Mouse (Mus musculus): ENCODE measurements around the gene Cby1. TPM values are rescaled to one million over a fixed set of nuclear protein-coding genes. Genes with fewer than 3 reads are reported as not detected.

Cby1 gene
- total RNA-seq, 2 experiments from 2014 or later: 21.3 to 23.5 TPM

- intact Hi-C loops (cut with DNase I): no loop called here
- no peak for DNase-seq
These were observed 36.5 kb downstream of the Cby1 start for GRCm38 (mm10) chr15:79695516-79695915.

GRCm38 (mm10) chr15:79696508-79696907, 37.5 kb downstream of the Cby1 start:
- intact Hi-C loops (cut with DNase I): no loop called here
- DNase-seq: no peak

- intact Hi-C loops (cut with DNase I): no loop called here
- no peak for DNase-seq
These were observed 38.0 kb downstream of the Cby1 start for GRCm38 (mm10) chr15:79697011-79697410.

- intact Hi-C loops (cut with DNase I): no loop called here
- no peak for DNase-seq
These were observed 38.7 kb downstream of the Cby1 start for GRCm38 (mm10) chr15:79697558-79698187.

GRCm38 (mm10) chr15:79706603-79707214, 47.7 kb downstream of the Cby1 start:
- intact Hi-C loops (cut with DNase I): no loop called here
- DNase-seq: no peak

GRCm38 (mm10) chr15:79708229-79708822, 49.3 kb downstream of the Cby1 start:
- intact Hi-C loops (cut with DNase I): no loop called here
- no peak for DNase-seq

GRCm38 (mm10) chr15:79715646-79716045, 56.6 kb downstream of the Cby1 start:
- intact Hi-C loops (cut with DNase I): no loop called here

GRCm38 (mm10) chr15:79716710-79717109, 57.7 kb downstream of the Cby1 start:
- DNase-seq: no peak
- intact Hi-C loops (cut with DNase I): no loop called here

More at GRCm38 (mm10) chr15:79715646-79716045, 56.6 kb downstream of the Cby1 start:
- no peak for DNase-seq

Other genes with a start within 250 kb of the Cby1 start
- 10 to 100 TPM; 55.8 to 60.5 TPM for gene Csnk1e, start 203.6 kb upstream of the Cby1 start, total RNA-seq (2021)
- gene Kcnj4, start 154.0 kb upstream of the Cby1 start, total RNA-seq (2021): under 1 TPM in 1 of 2 experiments, not detected in 1; 0.11 TPM
- gene Kdelr3, start 142.8 kb upstream of the Cby1 start, total RNA-seq (2021): 1 to 10 TPM; 6.5 to 7.2 TPM
- gene Ddx17, start 112.5 kb upstream of the Cby1 start, total RNA-seq (2021): 10 to 100 TPM; 84.7 to 86.5 TPM
- gene Dmc1, start 54.1 kb upstream of the Cby1 start, total RNA-seq (2021): not detected
- gene Fam227a, start 243 bp upstream of the Cby1 start, total RNA-seq (2021): 1 to 10 TPM in 1 of 2 experiments, under 1 TPM in 1; 0.78 to 1.7 TPM
- 100 to 1,000 TPM; 110 to 120 TPM for gene Tomm22, start 11.7 kb downstream of the Cby1 start, total RNA-seq (2021)
- 10 to 100 TPM; 24.2 to 25.0 TPM for gene Josd1, start 28.7 kb downstream of the Cby1 start, total RNA-seq (2021)
- 10 to 100 TPM; 27.2 to 28.4 TPM for gene Gtpbp1, start 31.6 kb downstream of the Cby1 start, total RNA-seq (2021)
- 10 to 100 TPM; 85.6 to 89.1 TPM for gene Sun2, start 83.3 kb downstream of the Cby1 start, total RNA-seq (2021)
- gene Dnal4, start 118.7 kb downstream of the Cby1 start, total RNA-seq (2021): 10 to 100 TPM; 17.7 to 22.5 TPM
- gene Nptxr, start 145.6 kb downstream of the Cby1 start, total RNA-seq (2021): 1 to 10 TPM; 1.5 to 1.7 TPM
- gene Npcd, start 175.0 kb downstream of the Cby1 start, total RNA-seq (2021): under 1 TPM in 1 of 2 experiments, not detected in 1; 0.30 TPM
- gene Cbx6, start 175.5 kb downstream of the Cby1 start, total RNA-seq (2021): 10 to 100 TPM; 25.8 to 29.7 TPM
- gene Apobec3, start 232.5 kb downstream of the Cby1 start, total RNA-seq (2021): 1 to 10 TPM; 7.7 to 7.8 TPM